Mouse (Mus musculus) gastrocnemius, postnatal 4 days (tissue): ENCODE measurements at regions not wholly inside any gene's neighbourhood (a gene's known extent, or its start where the extent isn't known, plus 50 kb on each side); places are given as distances from the start of the nearest gene placed in this dataset.
"Not testable (repeated sequence)": the region's sequence is repeated elsewhere in the genome, so short reads cannot be mapped to it uniquely, and the experiment has no call there.

ENCODE experiments used
- DNase-seq, 2 experiments: peaks; one replicate each; pipeline ENCODE4 v3.0.0; 2021 to 2022; ENCODE audit warnings: low spot score in 2 of 2, mixed read lengths in 2 of 2

DNA sequence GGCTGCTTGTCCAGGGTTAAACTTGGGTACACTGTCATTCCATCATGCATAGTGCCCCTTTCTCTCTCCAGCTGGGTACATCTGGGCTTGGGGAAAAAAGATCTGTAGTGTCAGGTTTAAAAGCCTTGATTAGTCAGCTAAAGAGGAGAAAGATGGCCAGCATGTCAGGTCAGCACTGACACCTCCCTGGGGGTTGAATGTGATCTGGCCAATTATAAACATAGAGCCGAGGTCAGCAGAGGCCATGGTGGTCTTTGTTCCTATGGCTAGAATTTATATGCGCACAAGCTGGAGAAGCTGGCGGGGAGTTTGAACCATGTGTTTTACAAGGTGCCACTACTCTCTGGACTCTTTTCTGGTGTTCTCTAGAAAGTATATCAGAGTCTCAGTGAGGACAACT, 61.0 kb upstream of the Gm12728 start:
- no peak for DNase-seq

DNA sequence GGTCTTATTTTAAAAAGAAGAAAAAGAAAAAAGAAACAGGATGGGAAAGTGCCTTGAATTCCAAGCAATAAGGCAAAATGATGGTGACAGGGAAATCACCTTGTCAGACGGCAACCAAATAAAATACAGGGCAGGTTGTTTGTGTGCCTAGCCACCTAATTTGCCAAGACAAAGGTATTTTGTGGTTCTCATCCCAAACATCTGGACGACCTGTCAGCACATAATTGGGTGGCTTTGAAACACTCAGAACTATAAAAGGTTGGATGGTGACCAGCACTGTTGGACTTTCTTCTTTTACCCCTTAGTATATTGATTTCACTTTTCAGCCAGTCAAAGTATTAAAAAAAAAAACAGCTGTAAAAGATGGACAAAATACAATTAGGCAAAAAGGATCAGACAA, 58.8 kb upstream of the Gm12728 start:
- no peak for DNase-seq

DNA sequence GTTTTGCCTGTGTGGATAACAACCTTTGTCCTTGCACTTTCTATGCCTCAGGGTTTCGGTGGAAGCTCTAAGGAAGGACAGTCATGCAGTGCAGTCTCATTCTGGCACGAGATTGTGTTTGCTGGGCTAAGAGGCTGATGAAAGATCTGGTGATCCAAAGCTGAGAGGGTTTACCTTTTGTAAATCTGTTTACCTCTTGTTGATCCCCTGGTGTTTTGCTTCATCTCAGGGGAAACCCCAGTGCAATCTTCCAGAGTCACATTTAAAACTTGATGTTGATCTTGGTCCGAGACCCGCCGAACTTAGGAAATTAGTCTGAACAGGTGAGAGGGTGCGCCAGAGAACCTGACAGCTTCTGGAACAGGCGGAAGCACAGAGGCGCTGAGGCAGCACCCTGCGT, 54.6 kb upstream of the Gm12728 start:
- DNase-seq: not testable (repeated sequence)
